Mouse (Mus musculus) G1E (cell line): ENCODE data around the gene Samd15.

Experiments used
- CTCF ChIP-seq: IDR thresholded peaks from 2 replicates; pipeline ENCODE4 v1.5.1; 2012; ENCODE audit warnings: low read depth, low read length, inconsistent platforms, mixed read lengths
- GATA1 ChIP-seq: IDR thresholded peaks from 2 replicates; pipeline ENCODE4 v1.6.1; 2012; ENCODE audit warnings: borderline replicate concordance, low read length, inconsistent platforms, mixed read lengths
- POLR2AphosphoS5 ChIP-seq: IDR thresholded peaks from 2 replicates; pipeline ENCODE4 v1.6.1; 2012; ENCODE audit warnings: low read depth, low read length, inconsistent platforms; ENCODE audit not compliant: insufficient replicate concordance

DNA sequence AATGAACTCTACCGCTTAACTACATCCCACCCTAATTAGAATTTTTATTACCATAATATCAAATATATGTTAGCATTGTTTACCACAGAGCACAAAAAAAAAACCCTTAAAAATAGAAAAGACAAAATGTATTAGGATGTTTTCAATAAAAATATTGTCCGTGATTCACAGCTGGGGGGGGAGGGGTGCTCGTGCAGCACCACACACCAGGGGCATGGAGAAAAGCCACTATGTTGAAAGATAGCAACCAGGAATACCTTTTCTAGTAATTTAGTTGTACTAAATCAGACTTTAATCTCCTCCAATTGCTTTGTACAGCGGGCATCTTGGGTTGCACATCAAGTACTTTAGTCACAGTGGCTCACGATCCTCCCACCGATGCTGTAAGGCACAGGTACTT, 731 bp upstream of the Samd15 start:
- TF ChIP-seq CTCF: no peak
- no peak for TF ChIP-seq GATA1
- no peak for TF ChIP-seq POLR2AphosphoS5
